Mouse (Mus musculus) thymus, adult 2 months (tissue): ENCODE results near the gene Add3.

Source experiments
- CTCF ChIP-seq: fragments of 200-500 bp; IDR thresholded peaks from 2 replicates; pipeline ENCODE4 v1.5.1; 2012; ENCODE audit warnings: mild to moderate bottlenecking, control low read depth, low read length, moderate library complexity, borderline replicate concordance; ENCODE audit not compliant: control insufficient read depth, poor library complexity, insufficient read depth; ENCODE audit errors: extremely low read depth
- POLR2A ChIP-seq: fragments of 200-500 bp; IDR thresholded peaks from 2 replicates; pipeline ENCODE4 v1.6.1; 2012; ENCODE audit warnings: mild to moderate bottlenecking, low read length, control low read depth, moderate library complexity; ENCODE audit not compliant: control insufficient read depth, poor library complexity, insufficient read depth; ENCODE audit errors: extremely low read depth

- TF ChIP-seq POLR2A (no peak), CTCF (no peak)
These were observed 70.0 kb downstream of the Add3 start for GRCm38 (mm10) chr19:53210251-53210650.
